Mouse (Mus musculus): ENCODE data around the gene Odf2l. TPM values are rescaled to one million over a fixed set of nuclear protein-coding genes. Genes with fewer than 3 reads are reported as not detected.

Gene Odf2l
- polyA plus RNA-seq, 1 experiment from 2014 or later = 23.7 TPM

DNA sequence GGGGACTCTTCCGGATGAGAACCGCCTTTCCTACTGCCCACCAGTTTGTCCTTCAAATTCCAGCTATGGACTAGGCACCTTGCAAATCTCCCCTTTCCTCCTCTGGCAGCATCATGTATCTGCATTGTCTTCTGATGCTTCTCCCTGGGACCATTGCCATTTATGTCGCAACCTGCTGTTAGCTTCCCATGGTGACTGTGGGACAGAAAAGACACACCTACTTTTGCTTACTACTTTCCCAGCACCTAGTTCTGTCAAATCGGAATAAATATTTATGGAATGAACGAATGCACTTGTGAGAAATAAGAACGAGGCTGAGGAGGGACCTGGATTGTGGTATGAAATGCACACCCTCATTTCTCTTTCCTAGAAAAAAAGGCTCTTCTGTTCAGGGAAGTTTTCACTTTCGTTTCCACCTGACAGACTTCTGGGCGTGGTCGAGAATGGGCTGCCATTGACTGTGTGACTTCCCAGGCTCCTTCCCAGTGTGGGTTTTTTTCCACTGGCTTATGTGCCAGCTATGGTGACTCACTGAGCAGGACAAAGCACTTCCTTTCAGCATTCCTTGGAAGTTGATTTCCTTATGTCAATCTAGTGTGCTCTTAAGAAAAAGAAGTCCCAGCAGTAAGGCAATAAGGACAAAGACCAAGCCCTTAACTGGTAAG is 16.4 kb upstream of the Odf2l start:
- ATAC-seq (ENCODE audit: insufficient read depth, low FRiP score, low TSS enrichment) (no peak), DNase-seq (ENCODE audit: low spot score) (no peak)
- WGBS = 79% methylated on average over 9 of the region's 9 CpGs
- no peaks in the 10 kb centered on the region for H3K36me3 ChIP-seq (ENCODE audit: control insufficient read depth, insufficient read depth, low read length)
- H3K4me2 ChIP-seq (ENCODE audit: low read depth) = no peak overlapping the region
- no peaks in the 10 kb centered on the region for H3K27me3 ChIP-seq (ENCODE audit: control insufficient read depth, insufficient read depth, low read length)
- no peak overlapping the region for H3K4me3 ChIP-seq (ENCODE audit: low read depth, low read length)
- no peaks in the 10 kb centered on the region for H3K4me1 ChIP-seq (ENCODE audit: control insufficient read depth, insufficient read depth, low read length)
- no peaks in the 10 kb centered on the region for H3K9me3 ChIP-seq (ENCODE audit: control insufficient read depth, low read length)
- H3K9ac ChIP-seq (ENCODE audit: low read length) = no peak overlapping the region
- no peak overlapping the region for H3K27ac ChIP-seq (ENCODE audit: low read depth, low read length)

DNA sequence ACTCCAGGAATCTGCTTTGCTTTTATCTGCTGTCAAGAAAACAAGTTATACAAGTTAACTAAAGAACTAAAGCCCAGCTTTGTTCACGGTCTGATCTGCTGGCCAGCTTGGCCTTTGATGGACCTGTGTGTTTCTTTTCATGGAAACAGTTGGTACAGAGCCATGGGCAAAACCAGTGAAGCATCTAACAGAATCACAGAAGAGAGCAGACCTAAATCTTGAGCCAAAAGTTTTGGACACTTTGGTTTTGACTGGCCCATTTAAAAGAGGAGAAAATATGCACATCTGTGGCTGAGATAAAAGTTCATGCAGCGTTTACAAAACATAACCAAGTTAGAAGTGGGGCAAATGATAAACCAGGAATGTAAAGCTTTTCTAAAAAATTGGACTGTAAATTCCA is 15.1 kb upstream of the Odf2l start:
- no peaks in the 10 kb centered on the region for H3K9me3 ChIP-seq (ENCODE audit: control insufficient read depth, low read length)
- no peak for DNase-seq (ENCODE audit: low spot score)
- WGBS = 89% methylated on average over 2 of the region's 2 CpGs
- H3K27me3 ChIP-seq (ENCODE audit: control insufficient read depth, insufficient read depth, low read length) = no peaks in the 10 kb centered on the region
- H3K27ac ChIP-seq (ENCODE audit: low read depth, low read length) = no peak overlapping the region
- ATAC-seq (ENCODE audit: insufficient read depth, low FRiP score, low TSS enrichment) = no peak
- H3K4me3 ChIP-seq (ENCODE audit: low read depth, low read length) = no peak overlapping the region
- no peak overlapping the region for H3K4me2 ChIP-seq (ENCODE audit: low read depth)
- no peaks in the 10 kb centered on the region for H3K36me3 ChIP-seq (ENCODE audit: control insufficient read depth, insufficient read depth, low read length)
- H3K9ac ChIP-seq (ENCODE audit: low read length) = no peak overlapping the region
- H3K4me1 ChIP-seq (ENCODE audit: control insufficient read depth, insufficient read depth, low read length) = no peaks in the 10 kb centered on the region

DNA sequence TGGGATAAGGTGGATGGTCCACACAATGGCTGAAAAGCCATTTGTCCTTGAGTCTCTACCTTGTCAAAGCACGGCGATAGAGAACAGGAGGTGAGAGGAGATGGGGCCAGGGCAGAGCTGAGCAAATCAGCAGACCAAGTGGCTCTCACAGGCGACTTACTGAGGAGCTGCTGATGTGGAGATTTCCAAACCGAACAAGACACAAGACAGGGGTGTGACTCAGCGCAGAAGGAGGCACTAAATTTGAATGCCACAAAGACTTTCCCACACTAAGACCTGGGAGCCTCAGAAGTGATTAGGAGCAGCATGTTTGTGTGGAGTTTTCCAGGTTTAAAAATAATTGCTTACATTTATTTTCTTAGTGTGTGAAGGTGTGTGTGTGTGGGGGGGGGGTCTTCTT is 14.6 kb upstream of the Odf2l start:
- DNase-seq (ENCODE audit: low spot score) (no peak), ATAC-seq (ENCODE audit: insufficient read depth, low FRiP score, low TSS enrichment) (no peak)
- Histone ChIP-seq H3K27me3 (ENCODE audit: control insufficient read depth, insufficient read depth, low read length) (no peaks in the 10 kb centered on the region), H3K27ac (ENCODE audit: low read depth, low read length) (no peak overlapping the region), H3K9me3 (ENCODE audit: control insufficient read depth, low read length) (no peaks in the 10 kb centered on the region), H3K4me1 (ENCODE audit: control insufficient read depth, insufficient read depth, low read length) (no peaks in the 10 kb centered on the region), H3K4me2 (ENCODE audit: low read depth) (no peak overlapping the region), H3K4me3 (ENCODE audit: low read depth, low read length) (no peak overlapping the region), H3K36me3 (ENCODE audit: control insufficient read depth, insufficient read depth, low read length) (no peaks in the 10 kb centered on the region), H3K9ac (ENCODE audit: low read length) (no peak overlapping the region)
- WGBS = 76% methylated on average over 5 of the region's 5 CpGs

DNA sequence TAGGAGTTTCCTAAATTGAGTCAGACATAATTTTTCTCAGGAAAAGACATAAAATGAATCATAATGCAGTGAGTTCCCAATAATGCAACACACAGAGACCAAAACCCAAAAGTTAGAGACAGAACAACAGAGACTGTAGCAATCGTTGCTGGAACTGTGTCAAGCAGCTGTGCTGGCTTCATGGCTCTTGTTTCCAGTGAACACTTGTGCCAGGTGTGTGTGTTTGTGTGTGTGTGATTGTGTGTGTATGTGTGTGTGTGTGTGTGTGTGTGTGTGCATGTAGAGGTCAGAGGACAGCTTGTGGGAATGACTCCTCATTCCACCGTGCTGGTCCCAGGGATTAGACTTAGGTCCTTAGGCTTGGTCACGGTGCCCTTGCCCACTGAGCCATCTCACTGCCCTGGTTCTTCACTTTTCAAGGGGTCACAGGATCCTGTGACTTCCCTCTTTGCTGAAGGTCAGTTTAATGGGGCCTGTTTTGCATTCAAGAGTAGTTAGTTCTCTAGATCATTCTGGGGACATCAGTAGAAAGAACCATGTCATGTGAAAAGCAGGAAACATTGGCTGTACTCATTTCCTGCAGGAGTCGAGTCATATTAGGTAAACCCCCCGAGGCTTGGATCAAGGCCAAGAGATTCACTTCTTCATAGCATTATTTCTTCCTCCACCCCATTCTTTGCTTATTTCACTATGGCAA is 13.2 kb upstream of the Odf2l start:
- no peak overlapping the region for H3K27ac ChIP-seq (ENCODE audit: low read depth, low read length)
- H3K4me1 ChIP-seq (ENCODE audit: control insufficient read depth, insufficient read depth, low read length) = no peaks in the 10 kb centered on the region
- DNase-seq (ENCODE audit: low spot score) = no peak
- no peak overlapping the region for H3K4me2 ChIP-seq (ENCODE audit: low read depth)
- WGBS = 85% methylated on average over 5 of the region's 5 CpGs
- no peak for ATAC-seq (ENCODE audit: insufficient read depth, low FRiP score, low TSS enrichment)
- H3K27me3 ChIP-seq (ENCODE audit: control insufficient read depth, insufficient read depth, low read length) = no peaks in the 10 kb centered on the region
- no peak overlapping the region for H3K4me3 ChIP-seq (ENCODE audit: low read depth, low read length)
- no peaks in the 10 kb centered on the region for H3K9me3 ChIP-seq (ENCODE audit: control insufficient read depth, low read length)
- no peak overlapping the region for H3K9ac ChIP-seq (ENCODE audit: low read length)
- no peaks in the 10 kb centered on the region for H3K36me3 ChIP-seq (ENCODE audit: control insufficient read depth, insufficient read depth, low read length)

DNA sequence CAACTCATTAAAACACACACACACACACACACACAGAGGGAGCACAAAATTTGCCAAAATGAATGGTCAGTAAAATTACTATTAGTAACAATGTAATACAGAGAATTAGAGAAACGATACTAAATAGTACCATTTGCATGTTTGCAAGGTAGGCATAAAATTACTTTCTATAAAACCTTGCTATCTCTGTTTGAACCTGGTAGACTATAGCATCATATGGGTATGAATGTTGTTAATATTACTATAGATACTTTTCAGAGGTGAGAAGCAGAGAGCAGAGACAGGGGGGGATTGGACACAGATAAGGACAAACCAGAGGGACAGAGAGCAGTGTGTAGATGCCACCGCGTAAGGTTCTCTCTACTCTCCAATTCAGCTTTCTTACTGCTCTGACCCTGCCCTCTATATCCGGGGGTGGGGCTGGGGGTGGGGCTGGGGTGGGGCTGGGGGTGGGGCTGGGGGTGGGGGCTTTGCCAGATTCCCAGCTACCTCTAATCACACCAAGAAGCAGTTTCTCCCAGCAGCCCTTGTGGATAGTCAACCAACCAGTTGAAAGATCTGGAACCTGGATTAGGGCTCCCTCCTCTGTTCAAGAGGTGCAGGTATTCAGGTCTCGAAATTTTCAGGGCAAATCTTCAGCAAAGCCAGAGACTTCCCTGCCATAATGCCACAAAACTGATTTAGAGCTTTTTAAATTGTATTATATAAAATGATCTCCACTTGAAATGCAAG is 12.4 kb upstream of the Odf2l start:
- ATAC-seq (ENCODE audit: insufficient read depth, low FRiP score, low TSS enrichment) = no peak
- Histone ChIP-seq H3K36me3 (ENCODE audit: control insufficient read depth, insufficient read depth, low read length) (no peaks in the 10 kb centered on the region), H3K9ac (ENCODE audit: low read length) (no peak overlapping the region), H3K4me1 (ENCODE audit: control insufficient read depth, insufficient read depth, low read length) (no peaks in the 10 kb centered on the region), H3K9me3 (ENCODE audit: control insufficient read depth, low read length) (no peaks in the 10 kb centered on the region), H3K27ac (ENCODE audit: low read depth, low read length) (no peak overlapping the region), H3K4me3 (ENCODE audit: low read depth, low read length) (no peak overlapping the region), H3K4me2 (ENCODE audit: low read depth) (no peak overlapping the region), H3K27me3 (ENCODE audit: control insufficient read depth, insufficient read depth, low read length) (no peaks in the 10 kb centered on the region)
- WGBS = 79% methylated on average over 5 of the region's 5 CpGs
- DNase-seq (ENCODE audit: low spot score) = no peak

DNA sequence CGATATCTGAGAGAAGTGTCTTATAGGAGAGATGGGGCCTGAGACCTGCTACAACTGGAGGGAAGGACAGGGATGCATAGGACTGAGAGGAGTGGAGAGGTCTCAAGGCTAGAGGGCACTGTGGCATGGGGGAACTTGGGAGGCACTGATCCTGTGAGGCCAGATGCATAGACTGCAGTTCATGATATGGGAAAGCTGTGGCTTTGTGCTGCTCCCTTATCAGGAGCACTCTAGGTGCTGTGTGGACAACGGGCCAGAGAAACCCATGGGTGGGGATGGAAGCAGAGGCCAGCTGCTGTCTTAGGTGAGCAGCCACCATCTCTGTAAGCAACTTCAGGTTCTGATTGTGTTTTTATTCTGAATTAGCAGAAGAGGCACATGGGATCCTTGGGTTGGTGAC is 3.2 kb upstream of the Odf2l start:
- ATAC-seq (ENCODE audit: insufficient read depth, low FRiP score, low TSS enrichment) (no peak), DNase-seq (ENCODE audit: low spot score) (no peak)
- Histone ChIP-seq H3K9me3 (ENCODE audit: control insufficient read depth, low read length) (no peaks in the 10 kb centered on the region), H3K9ac (ENCODE audit: low read length) (no peak overlapping the region), H3K4me2 (ENCODE audit: low read depth) (no peak overlapping the region), H3K27me3 (ENCODE audit: control insufficient read depth, insufficient read depth, low read length) (no peaks in the 10 kb centered on the region), H3K4me3 (ENCODE audit: low read depth, low read length) (no peak overlapping the region), H3K27ac (ENCODE audit: low read depth, low read length) (no peak overlapping the region), H3K4me1 (ENCODE audit: control insufficient read depth, insufficient read depth, low read length) (no peaks in the 10 kb centered on the region), H3K36me3 (ENCODE audit: control insufficient read depth, insufficient read depth, low read length) (no peaks in the 10 kb centered on the region)
- 92% methylated on average over 2 of the region's 2 CpGs for WGBS

DNA sequence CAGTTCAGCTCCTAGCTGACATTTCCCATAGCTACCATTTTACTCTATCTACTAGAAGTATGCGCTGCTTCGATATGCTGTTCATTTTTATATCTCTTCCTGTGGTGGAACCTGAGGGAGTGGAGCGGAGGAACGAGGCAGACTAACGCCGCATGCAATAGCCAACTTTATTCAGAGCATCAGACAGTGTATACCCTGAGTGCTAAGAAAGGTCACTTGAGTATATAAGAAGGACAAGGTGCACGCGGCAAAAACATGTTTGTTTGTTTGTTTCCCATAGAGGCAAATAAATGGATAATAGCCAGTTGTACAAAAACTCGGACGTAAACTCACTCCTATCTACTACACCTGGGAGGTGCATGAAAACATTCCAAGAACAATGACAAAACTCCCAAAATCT is 751 bp upstream of the Odf2l start:
- 88% methylated on average over 10 of the region's 10 CpGs for WGBS
- H3K27ac ChIP-seq (ENCODE audit: low read depth, low read length) = no peak overlapping the region

DNA sequence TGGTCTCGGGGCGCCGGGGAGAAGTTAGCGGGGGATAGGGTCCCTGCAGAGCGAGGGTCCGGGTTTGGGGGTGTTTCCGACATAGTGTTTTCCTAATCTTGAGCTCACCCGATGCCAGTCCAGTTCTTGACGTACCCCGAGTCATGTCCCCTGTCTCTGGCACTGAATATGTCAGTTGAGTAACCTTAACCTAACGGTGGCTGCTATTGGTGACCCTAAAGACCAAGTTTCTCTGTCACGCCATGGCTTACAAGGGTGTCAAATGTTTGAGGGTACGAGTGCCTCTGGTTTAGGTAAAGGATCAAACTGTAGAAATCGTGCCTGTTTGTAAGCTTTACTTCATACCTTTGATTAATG is 592 bp downstream of the Odf2l start:
- peak overlapping the region; percentile 64 for H3K4me3 ChIP-seq (ENCODE audit: low read depth, low read length)
- peak overlapping the region; percentile 95 for H3K27ac ChIP-seq (ENCODE audit: low read depth, low read length)
- H3K9me3 ChIP-seq (ENCODE audit: control insufficient read depth, low read length) = no peaks in the 10 kb centered on the region
- H3K36me3 ChIP-seq (ENCODE audit: control insufficient read depth, insufficient read depth, low read length) = no peaks in the 10 kb centered on the region
- peak overlapping the region; percentile 90 for H3K9ac ChIP-seq (ENCODE audit: low read length)
- peak overlapping the region; percentile 74 for H3K4me2 ChIP-seq (ENCODE audit: low read depth)
- H3K4me1 ChIP-seq (ENCODE audit: control insufficient read depth, insufficient read depth, low read length) = no peaks in the 10 kb centered on the region
- H3K27me3 ChIP-seq (ENCODE audit: control insufficient read depth, insufficient read depth, low read length) = no peaks in the 10 kb centered on the region
- WGBS = 5% methylated on average over 14 of the region's 14 CpGs
- ATAC-seq (ENCODE audit: insufficient read depth, low FRiP score, low TSS enrichment) (peak; percentile 58; the same call in 1 of the 2 replicates), DNase-seq (ENCODE audit: low spot score) (no peak)

More for the DNA sequence above, 751 bp upstream of the Odf2l start:
- no peaks in the 10 kb centered on the region for H3K4me1 ChIP-seq (ENCODE audit: control insufficient read depth, insufficient read depth, low read length)
- peak overlapping the region; percentile 64 for H3K4me3 ChIP-seq (ENCODE audit: low read depth, low read length)
- DNase-seq (ENCODE audit: low spot score) = no peak
- H3K4me2 ChIP-seq (ENCODE audit: low read depth) = peak overlapping the region; percentile 50
- no peaks in the 10 kb centered on the region for H3K9me3 ChIP-seq (ENCODE audit: control insufficient read depth, low read length)
- no peaks in the 10 kb centered on the region for H3K36me3 ChIP-seq (ENCODE audit: control insufficient read depth, insufficient read depth, low read length)
- ATAC-seq (ENCODE audit: insufficient read depth, low FRiP score, low TSS enrichment) = no peak
- H3K9ac ChIP-seq (ENCODE audit: low read length) = peak overlapping the region; percentile 90
- no peaks in the 10 kb centered on the region for H3K27me3 ChIP-seq (ENCODE audit: control insufficient read depth, insufficient read depth, low read length)

Data from neural tube, embryonic 11.5 days (tissue).